Mouse (Mus musculus): ENCODE results near the gene Zfand3. TPM values are rescaled to one million over a fixed set of nuclear protein-coding genes. Genes with fewer than 3 reads are reported as not detected.

Zfand3 gene
- total RNA-seq, 2 experiments from 2014 or later: 137 to 138 TPM

GRCm38 (mm10) chr17:30210936-30211335 lies 206.4 kb downstream of the Zfand3 start:
- no peak for DNase-seq
- intact Hi-C loops (cut with DNase I): no loop called here

GRCm38 (mm10) chr17:30212647-30213046 lies 208.1 kb downstream of the Zfand3 start:
- DNase-seq: no peak
- intact Hi-C loops (cut with DNase I): no loop called here

GRCm38 (mm10) chr17:30213371-30213770 lies 208.8 kb downstream of the Zfand3 start:
- intact Hi-C loops (cut with DNase I): no loop called here
- no peak for DNase-seq

GRCm38 (mm10) chr17:30214393-30214792 lies 209.9 kb downstream of the Zfand3 start:
- no peak for DNase-seq
- intact Hi-C loops (cut with DNase I): no loop called here

GRCm38 (mm10) chr17:30215741-30216140 lies 211.2 kb downstream of the Zfand3 start:
- intact Hi-C loops (cut with DNase I): no loop called here
- peak; percentile 72 to 75 for DNase-seq

GRCm38 (mm10) chr17:30221677-30222076 lies 217.1 kb downstream of the Zfand3 start:
- intact Hi-C loops (cut with DNase I): no loop called here
- DNase-seq: no peak

GRCm38 (mm10) chr17:30222361-30222760 lies 217.8 kb downstream of the Zfand3 start:
- intact Hi-C loops (cut with DNase I): no loop called here
- DNase-seq: no peak

- intact Hi-C loops (cut with DNase I): no loop called here
- no peak for DNase-seq
These were observed 218.3 kb downstream of the Zfand3 start for GRCm38 (mm10) chr17:30222837-30223236.

- intact Hi-C loops (cut with DNase I): no loop called here
- DNase-seq: no peak
These were observed 220.7 kb downstream of the Zfand3 start for GRCm38 (mm10) chr17:30225030-30225740.

- intact Hi-C loops (cut with DNase I): no loop called here
- no peak for DNase-seq
These were observed 224.1 kb downstream of the Zfand3 start for GRCm38 (mm10) chr17:30228439-30229215.

- peak in 1 of 2 experiments; percentile 47 for DNase-seq
- intact Hi-C loops (cut with DNase I): loop anchor here (5.0 kb wide), 1 partner anchor 227 kb away; no protein-coding TSS in a partner anchor
These were observed 225.9 kb downstream of the Zfand3 start for GRCm38 (mm10) chr17:30230428-30230827.

- intact Hi-C loops (cut with DNase I): loop anchor here (5.0 kb wide), 1 partner anchor 226 kb away; no protein-coding TSS in a partner anchor
These were observed 226.9 kb downstream of the Zfand3 start for GRCm38 (mm10) chr17:30231483-30231882.

GRCm38 (mm10) chr17:30232698-30233097 lies 228.2 kb downstream of the Zfand3 start:
- DNase-seq: no peak
- intact Hi-C loops (cut with DNase I): loop anchor here (5.0 kb wide), 1 partner anchor 225 kb away; no protein-coding TSS in a partner anchor

More at GRCm38 (mm10) chr17:30231483-30231882, 226.9 kb downstream of the Zfand3 start:
- no peak for DNase-seq

GRCm38 (mm10) chr17:30235380-30235779 lies 230.8 kb downstream of the Zfand3 start:
- intact Hi-C loops (cut with DNase I): no loop called here
- DNase-seq: no peak

- no peak for DNase-seq
- intact Hi-C loops (cut with DNase I): no loop called here
These were observed 232.1 kb downstream of the Zfand3 start for GRCm38 (mm10) chr17:30236611-30237010.

- DNase-seq: no peak
- intact Hi-C loops (cut with DNase I): no loop called here
These were observed 233.1 kb downstream of the Zfand3 start for GRCm38 (mm10) chr17:30237600-30237999.

- intact Hi-C loops (cut with DNase I): no loop called here
These were observed 234.9 kb downstream of the Zfand3 start for GRCm38 (mm10) chr17:30239458-30239857.

GRCm38 (mm10) chr17:30240659-30241058 lies 236.1 kb downstream of the Zfand3 start:
- no peak for DNase-seq
- intact Hi-C loops (cut with DNase I): no loop called here

More at GRCm38 (mm10) chr17:30239458-30239857, 234.9 kb downstream of the Zfand3 start:
- peak; percentile 50 to 57 for DNase-seq

GRCm38 (mm10) chr17:30241061-30241460 lies 236.5 kb downstream of the Zfand3 start:
- intact Hi-C loops (cut with DNase I): no loop called here
- DNase-seq: no peak

GRCm38 (mm10) chr17:30241720-30242322 lies 237.3 kb downstream of the Zfand3 start:
- intact Hi-C loops (cut with DNase I): no loop called here
- DNase-seq: no peak

GRCm38 (mm10) chr17:30242647-30243046 lies 238.1 kb downstream of the Zfand3 start:
- DNase-seq: no peak
- intact Hi-C loops (cut with DNase I): no loop called here

Measured in heart, postnatal 10 days (tissue).